10 mouse cellular contexts compared by ENCODE assay signal in genomic region chrX:73493567-73493966, GRCm38 (mm10). TPM values are rescaled to one million over a fixed set of nuclear protein-coding genes. Genes with fewer than 3 reads are reported as not detected.
DNase-seq lines count a peak whose midpoint lies in the region; ATAC-seq lines count a peak whose summit lies in the region.
"Not testable (repeated sequence)": the region's sequence is repeated elsewhere in the genome, so short reads cannot be mapped to it uniquely, and the experiment has no call there.
"Had no signal": no experiment of that assay in that cellular context is flagged by ENCODE, and none has a peak within 500 bp of the region (broad histone marks: within the 10 kb centered on the region; RNA-seq: fewer than 3 reads in every experiment).

No protein-coding gene starts in this region.

- peak; percentile 19 for DNase-seq in 3134 (ENCODE audit: extremely low read depth, insufficient read length, low spot score)
- peak; percentile 36 for DNase-seq in gastrocnemius, postnatal 14 days
- peak; percentile 40 for DNase-seq in kidney, adult 18-20 months
- DNase-seq in limb, embryonic 10.5 days (ENCODE audit: low spot score): peak; percentile 50
- DNase-seq in spleen, postnatal 36 days (ENCODE audit: low spot score in 2 of 2): peak; percentile 35 to 37

- H3K9ac ChIP-seq in midbrain, embryonic 12.5 days (replicated peaks): not testable (repeated sequence)

- not testable (repeated sequence) for H3K4me1 ChIP-seq in limb, embryonic 10.5 days; midbrain, embryonic 12.5 days

- not testable (repeated sequence) for H3K27ac ChIP-seq in limb, embryonic 10.5 days; midbrain, embryonic 12.5 days (replicated peaks)

- 5% methylated on average over 1 of the region's 2 CpGs for WGBS in limb, embryonic 10.5 days
- 10% methylated on average over 1 of the region's 2 CpGs for WGBS in midbrain, embryonic 12.5 days

- not testable (repeated sequence) for H3K36me3 ChIP-seq in limb, embryonic 10.5 days; midbrain, embryonic 12.5 days

- H3K4me2 ChIP-seq in midbrain, embryonic 12.5 days (replicated peaks): not testable (repeated sequence)

- ATAC-seq in activated CD4-positive, CD25-positive, alpha-beta regulatory T cell, adult 4 months: peak; percentile 57
- ATAC-seq in common myeloid progenitor, adult 5-6 weeks (replicated peaks; ENCODE audit: low read depth, poor library complexity, severe bottlenecking): peak; percentile 85; the same call in 1 of the 2 replicates
- ATAC-seq in midbrain, embryonic 12.5 days (ENCODE audit: low FRiP score, low read depth): 0 out of 2 replicates have a peak, but pooled peaks have one; percentile 62

- intact Hi-C loops in gastrocnemius, postnatal 14 days (cut with DNase I; ENCODE audit: low total_unique reads): loop anchor here (5.0 kb wide), 1 partner anchor 36 kb away; the partner anchor contains the start of gene Haus7

- H3K9me3 ChIP-seq in limb, embryonic 10.5 days (replicated peaks); midbrain, embryonic 12.5 days: not testable (repeated sequence)

- peaks cover 74% of the 10 kb centered on the region for H3K27me3 ChIP-seq in limb, embryonic 10.5 days (ENCODE audit: low read depth, poor library complexity, severe bottlenecking)
- not testable (repeated sequence) for H3K27me3 ChIP-seq in midbrain, embryonic 12.5 days

- not testable (repeated sequence) for H3K4me3 ChIP-seq in limb, embryonic 10.5 days; midbrain, embryonic 12.5 days

RNA-seq across cellular contexts. Expression of gene Atp2b3, which starts 9.3 kb away (rescaled TPM):
- not detected for polyA plus RNA-seq in activated CD4-positive, CD25-positive, alpha-beta regulatory T cell, adult 4 months (2017; shearing (Covaris generic))
- not detected in 2 replicates for total RNA-seq in common myeloid progenitor, adult 5-6 weeks (2017)
- total RNA-seq in gastrocnemius, postnatal 14 days (2021): 1 to 10 TPM; 8.2 to 8.7 TPM
- 0.05 and 0.06 TPM in 2 replicates for polyA plus RNA-seq in limb, embryonic 10.5 days (2016; fragmentation: Nextera tagmentation; extraction: Ambion mirVana)
- polyA plus RNA-seq in midbrain, embryonic 12.5 days (2016; fragmentation: Nextera tagmentation; extraction: Ambion mirVana): 0.94 and 0.99 TPM in 2 replicates
- total RNA-seq: monocyte, adult 5-6 weeks had no signal

RNA-seq across cellular contexts. Expression of gene Bgn, which starts 10.2 kb away (rescaled TPM):
- not detected for polyA plus RNA-seq in activated CD4-positive, CD25-positive, alpha-beta regulatory T cell, adult 4 months (2017; shearing (Covaris generic))
- 0.59 TPM in 1 of 2 replicates, not detected in the other for total RNA-seq in common myeloid progenitor, adult 5-6 weeks (2017)
- 100 to 1,000 TPM; 213 to 236 TPM for total RNA-seq in gastrocnemius, postnatal 14 days (2021)
- 7.9 and 11.5 TPM in 2 replicates for polyA plus RNA-seq in limb, embryonic 10.5 days (2016; fragmentation: Nextera tagmentation; extraction: Ambion mirVana)
- polyA plus RNA-seq in midbrain, embryonic 12.5 days (2016; fragmentation: Nextera tagmentation; extraction: Ambion mirVana): 36.2 and 43.1 TPM in 2 replicates
- total RNA-seq: monocyte, adult 5-6 weeks had no signal

RNA-seq across cellular contexts. Expression of gene Haus7, which starts 34.7 kb away (rescaled TPM):
- 10 to 100 TPM; 33.0 to 34.5 TPM for polyA plus RNA-seq in activated CD4-positive, CD25-positive, alpha-beta regulatory T cell, adult 4 months (2017; shearing (Covaris generic))
- total RNA-seq in common myeloid progenitor, adult 5-6 weeks (2017): 46.3 and 111 TPM in 2 replicates
- total RNA-seq in gastrocnemius, postnatal 14 days (2021): 10 to 100 TPM; 15.7 to 20.4 TPM
- polyA plus RNA-seq in limb, embryonic 10.5 days (2016; fragmentation: Nextera tagmentation; extraction: Ambion mirVana): 98.4 and 102 TPM in 2 replicates
- 62.7 and 69.6 TPM in 2 replicates for polyA plus RNA-seq in midbrain, embryonic 12.5 days (2016; fragmentation: Nextera tagmentation; extraction: Ambion mirVana)

RNA-seq across cellular contexts. Expression of gene Trex2, which starts 58.4 kb away (rescaled TPM):
- polyA plus RNA-seq in activated CD4-positive, CD25-positive, alpha-beta regulatory T cell, adult 4 months (2017; shearing (Covaris generic)): not detected
- total RNA-seq in common myeloid progenitor, adult 5-6 weeks (2017): not detected in 2 replicates
- not detected for total RNA-seq in gastrocnemius, postnatal 14 days (2021)
- not detected in 2 replicates for polyA plus RNA-seq in limb, embryonic 10.5 days (2016; fragmentation: Nextera tagmentation; extraction: Ambion mirVana)
- not detected in 2 replicates for polyA plus RNA-seq in midbrain, embryonic 12.5 days (2016; fragmentation: Nextera tagmentation; extraction: Ambion mirVana)
- total RNA-seq: monocyte, adult 5-6 weeks had no signal
- polyA plus RNA-seq: intestine, embryonic 14.5 days had no signal
